Mouse (Mus musculus): ENCODE data around the gene Gm9049.
"Not testable (repeated sequence)": the region's sequence is repeated elsewhere in the genome, so short reads cannot be mapped to it uniquely, and the experiment has no call there.

Gm9049 gene

GRCm38 (mm10) chr10:118354005-118354404 is at the start of gene Gm9049:
Gm9049 (minus strand) TSS chr10:118354105.
- DNase-seq (ENCODE audit: low spot score): not testable (repeated sequence)

GRCm38 (mm10) chr10:118399917-118400316 is 46.0 kb upstream of the Gm9049 start:
- DNase-seq (ENCODE audit: low spot score): no peak

- peak; percentile 76 for DNase-seq (ENCODE audit: low spot score)
These were observed 16.5 kb upstream of the Gm9049 start for GRCm38 (mm10) chr10:118370443-118370842.

- no peak for DNase-seq (ENCODE audit: low spot score)
These were observed 15.6 kb upstream of the Gm9049 start for GRCm38 (mm10) chr10:118369518-118369917.

GRCm38 (mm10) chr10:118348579-118348978 is 5.3 kb downstream of the Gm9049 start, which contains the start of gene Gm9048:
Gm9048 (minus strand) TSS chr10:118348679.
- not testable (repeated sequence) for DNase-seq (ENCODE audit: low spot score)

GRCm38 (mm10) chr10:118343155-118343554 is 10.8 kb downstream of the Gm9049 start, which contains the start of gene Gm9046:
Gm9046 (minus strand) TSS chr10:118343255.
- DNase-seq (ENCODE audit: low spot score): not testable (repeated sequence)

GRCm38 (mm10) chr10:118337731-118338130 is 16.2 kb downstream of the Gm9049 start, which contains the start of gene Gm9045:
Gm9045 (minus strand) TSS chr10:118337831.
- not testable (repeated sequence) for DNase-seq (ENCODE audit: low spot score)

GRCm38 (mm10) chr10:118332308-118332707 is 21.6 kb downstream of the Gm9049 start, which contains the start of gene Gm9044:
Gm9044 (minus strand) TSS chr10:118332408.
- DNase-seq (ENCODE audit: low spot score): not testable (repeated sequence)

- not testable (repeated sequence) for DNase-seq (ENCODE audit: low spot score)
These were observed 27.0 kb downstream of the Gm9049 start, which contains the start of gene Gm9040 for GRCm38 (mm10) chr10:118326869-118327268. Gm9040 (minus strand) TSS chr10:118326969.

GRCm38 (mm10) chr10:118319024-118319423 is 34.9 kb downstream of the Gm9049 start:
- no peak for DNase-seq (ENCODE audit: low spot score)

GRCm38 (mm10) chr10:118302133-118302532 is 51.8 kb downstream of the Gm9049 start:
- DNase-seq (ENCODE audit: low spot score): not testable (repeated sequence)
